Mouse (Mus musculus) G1E (cell line): ENCODE data around the gene Dytn. TPM values are rescaled to one million over a fixed set of nuclear protein-coding genes. Genes with fewer than 3 reads are reported as not detected.

Experiments
- ATAC-seq: 2 replicates; pipeline ENCODE4 v1.8.0; 2016; ENCODE audit warnings: mild to moderate bottlenecking; ENCODE audit not compliant: insufficient number of reproducible peaks, poor library complexity, low FRiP score, severe bottlenecking; ENCODE audit errors: extremely low read depth
- DNase-seq: peaks from one replicate; pipeline ENCODE4 v3.0.0; 2012; ENCODE audit warnings: low spot score
- H3K27me3 ChIP-seq: 2 replicates; pipeline ENCODE4 v1.6.1; 2012; ENCODE audit warnings: mild to moderate bottlenecking, low read length, inconsistent platforms; ENCODE audit not compliant: insufficient read depth
- H3K36me3 ChIP-seq: replicated peaks from 2 replicates; pipeline ENCODE3; 2012; ENCODE audit warnings: mild to moderate bottlenecking, inconsistent platforms
- H3K4me1 ChIP-seq: 2 replicates; pipeline ENCODE4 v1.6.1; 2012; ENCODE audit warnings: low read depth, low read length, inconsistent platforms, mixed read lengths; ENCODE audit not compliant: insufficient read depth
- H3K4me3 ChIP-seq: 2 replicates; pipeline ENCODE4 v1.5.1; 2012; ENCODE audit warnings: low read depth, mild to moderate bottlenecking, inconsistent platforms, low read length, moderate library complexity, mixed read lengths
- H3K9me3 ChIP-seq: replicated peaks from 2 replicates; pipeline ENCODE4 v1.6.1; 2012; ENCODE audit warnings: inconsistent platforms
- CTCF ChIP-seq: IDR thresholded peaks from 2 replicates; pipeline ENCODE4 v1.5.1; 2012; ENCODE audit warnings: low read depth, low read length, inconsistent platforms, mixed read lengths
- GATA1 ChIP-seq: IDR thresholded peaks from 2 replicates; pipeline ENCODE4 v1.6.1; 2012; ENCODE audit warnings: borderline replicate concordance, low read length, inconsistent platforms, mixed read lengths
- GATA2 ChIP-seq: IDR thresholded peaks from 2 replicates; pipeline ENCODE4 v1.6.1; 2012; ENCODE audit warnings: low read depth, low read length, inconsistent platforms, borderline replicate concordance
- POLR2AphosphoS5 ChIP-seq: IDR thresholded peaks from 2 replicates; pipeline ENCODE4 v1.6.1; 2012; ENCODE audit warnings: low read depth, low read length, inconsistent platforms; ENCODE audit not compliant: insufficient replicate concordance
- TAL1 ChIP-seq: conservative IDR thresholded peaks from 2 replicates; pipeline ENCODE4 v1.6.1; 2012; ENCODE audit warnings: low read depth, low read length, inconsistent platforms, mixed read lengths
- polyA plus RNA-seq: library from polyadenylated mRNA; stranded (reverse); fragments of >175 nt; gene quantifications from 2 replicates; pipeline ENCODE4 v1.2.3, GENCODE M21; 2012
- total RNA-seq, 2 experiments: library from RNA; stranded (forward) in 1 of 2; stranded (reverse) in 1 of 2; fragments of 200-1000 nt in 1 of 2; fragments of >200 nt in 1 of 2; fragmentation: Nextera tagmentation in 1 of 2; gene quantifications; 2 replicates each; pipeline ENCODE4 v1.2.3; 2014 to 2017

Gene Dytn
- total and polyA plus RNA-seq, 3 experiments: 0.33 TPM; not detected in 2

- H3K4me3 ChIP-seq: no peak overlapping the region
- no peaks in the 10 kb centered on the region; the same call in 1 of the 2 replicates for H3K4me1 ChIP-seq
- no peaks in the 10 kb centered on the region for H3K9me3 ChIP-seq
- no peaks in the 10 kb centered on the region for H3K36me3 ChIP-seq
- TF ChIP-seq CTCF (no peak), GATA1 (no peak), GATA2 (no peak), POLR2AphosphoS5 (no peak), TAL1 (no peak)
- DNase-seq (no peak), ATAC-seq (no peak; the same call in 1 of the 2 replicates)
- H3K27me3 ChIP-seq: no peaks in the 10 kb centered on the region
Observed at GRCm38 (mm10) chr1:63609613-63610012, 77.1 kb downstream of the Dytn start.

- no peak for TF ChIP-seq CTCF
- no peak for TF ChIP-seq POLR2AphosphoS5
- no peak for TF ChIP-seq GATA1
- no peak for TF ChIP-seq GATA2
- no peak for TF ChIP-seq TAL1
- H3K4me1 ChIP-seq: no peaks in the 10 kb centered on the region
- ATAC-seq (no peak), DNase-seq (no peak)
- H3K9me3 ChIP-seq: no peaks in the 10 kb centered on the region
- H3K4me3 ChIP-seq: no peak overlapping the region
- no peaks in the 10 kb centered on the region for H3K27me3 ChIP-seq
- H3K36me3 ChIP-seq: no peaks in the 10 kb centered on the region
Observed at GRCm38 (mm10) chr1:63603870-63604500, 82.7 kb downstream of the Dytn start.

GRCm38 (mm10) chr1:63586869-63587268 lies 99.9 kb downstream of the Dytn start:
- no peak overlapping the region for H3K4me3 ChIP-seq
- ATAC-seq: no peak
- no peaks in the 10 kb centered on the region for H3K9me3 ChIP-seq
- no peaks in the 10 kb centered on the region for H3K27me3 ChIP-seq
- TF ChIP-seq TAL1 (no peak), GATA2 (no peak), GATA1 (no peak), POLR2AphosphoS5 (no peak)
- no peaks in the 10 kb centered on the region for H3K36me3 ChIP-seq
- no peak for DNase-seq
- H3K4me1 ChIP-seq: no peaks in the 10 kb centered on the region

DNA sequence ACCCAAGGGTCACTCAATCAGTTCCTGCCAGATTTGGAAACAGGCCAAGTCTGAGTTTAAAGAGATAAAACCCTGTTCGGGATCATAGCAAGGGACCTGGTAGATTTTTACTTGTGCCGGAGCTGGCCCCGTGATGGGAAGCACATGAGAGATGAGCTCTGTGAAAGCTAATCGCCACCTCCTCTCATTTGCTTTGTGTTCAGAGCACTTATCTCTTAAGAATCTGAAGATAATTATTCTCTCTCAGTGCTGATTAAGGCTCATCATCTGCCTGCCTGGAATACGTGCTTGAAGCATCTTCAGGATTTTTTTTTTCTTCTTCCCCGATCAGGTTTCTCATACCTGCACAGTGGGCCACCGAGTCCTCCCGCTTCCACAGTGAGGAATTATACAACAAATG lies 107.6 kb downstream of the Dytn start:
- Histone ChIP-seq H3K27me3 (peaks cover 4% of the 10 kb centered on the region; the same call in 1 of the 2 replicates), H3K4me3 (no peak overlapping the region), H3K9me3 (no peaks in the 10 kb centered on the region), H3K36me3 (no peaks in the 10 kb centered on the region), H3K4me1 (no peaks in the 10 kb centered on the region)
- ATAC-seq (no peak), DNase-seq (no peak)
- no peak for TF ChIP-seq GATA1
- no peak for TF ChIP-seq TAL1
- TF ChIP-seq POLR2AphosphoS5: no peak
- no peak for TF ChIP-seq GATA2
- no peak for TF ChIP-seq CTCF

DNA sequence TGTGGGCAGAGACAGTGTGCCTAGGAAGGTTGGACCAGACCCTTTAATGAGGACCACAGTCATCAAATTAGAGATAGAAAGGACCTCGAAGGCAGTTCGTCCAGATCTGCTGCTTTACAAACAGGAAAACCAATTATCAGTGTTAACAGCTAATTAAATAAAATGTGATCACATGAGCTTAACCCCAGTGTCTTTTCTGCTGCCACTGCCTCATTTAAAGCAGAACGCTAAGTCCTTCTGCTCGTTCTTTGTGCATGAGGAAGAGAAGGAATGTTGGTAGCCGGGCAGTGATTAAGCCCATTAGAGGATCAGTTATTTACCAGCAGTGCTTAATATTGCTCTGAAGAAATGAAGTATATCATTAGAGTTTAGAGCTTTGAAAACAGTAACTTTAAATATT lies 109.9 kb downstream of the Dytn start:
- ATAC-seq (no peak), DNase-seq (no peak)
- peaks cover 4% of the 10 kb centered on the region; the same call in 1 of the 2 replicates for H3K27me3 ChIP-seq
- no peak for TF ChIP-seq GATA1
- no peak for TF ChIP-seq GATA2
- TF ChIP-seq TAL1: no peak
- TF ChIP-seq POLR2AphosphoS5: no peak
- no peak for TF ChIP-seq CTCF
- no peaks in the 10 kb centered on the region for H3K9me3 ChIP-seq
- H3K4me1 ChIP-seq: no peaks in the 10 kb centered on the region
- no peak overlapping the region for H3K4me3 ChIP-seq
- H3K36me3 ChIP-seq: no peaks in the 10 kb centered on the region

- H3K27me3 ChIP-seq: no peaks in the 10 kb centered on the region; the same call in 1 of the 2 replicates
- TF ChIP-seq GATA2 (no peak), POLR2AphosphoS5 (no peak), GATA1 (no peak), CTCF (no peak), TAL1 (no peak)
- no peak for ATAC-seq
- H3K4me3 ChIP-seq: no peak overlapping the region
- H3K4me1 ChIP-seq: no peaks in the 10 kb centered on the region
- H3K9me3 ChIP-seq: no peaks in the 10 kb centered on the region
- DNase-seq: no peak
- H3K36me3 ChIP-seq: no peaks in the 10 kb centered on the region
Observed at GRCm38 (mm10) chr1:63573864-63574611, 112.7 kb downstream of the Dytn start.
